In the genomic region with DNA sequence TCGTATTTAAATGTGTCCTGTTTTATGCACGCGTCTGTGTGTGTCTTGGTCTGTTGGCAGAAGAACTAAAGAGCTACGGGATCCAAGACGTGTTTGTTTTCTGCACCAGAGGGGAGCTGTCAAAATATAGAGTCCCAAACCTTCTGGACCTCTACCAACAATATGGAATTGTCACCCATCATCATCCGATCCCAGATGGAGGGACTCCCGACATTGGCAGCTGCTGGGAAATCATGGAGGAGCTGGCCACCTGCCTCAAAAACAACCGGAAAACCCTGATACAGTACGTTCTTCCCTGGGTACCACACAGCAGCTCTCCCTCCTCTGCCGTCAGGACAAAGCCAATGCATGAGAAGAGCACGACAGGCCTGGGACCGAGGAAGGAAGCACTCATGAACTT, we compare ENCODE assay signal across 16 mouse cellular contexts. TPM values are rescaled to one million over a fixed set of nuclear protein-coding genes. Genes with fewer than 3 reads are reported as not detected.
DNase-seq lines count a peak whose midpoint lies in the region; ATAC-seq and TF ChIP-seq lines count a peak whose summit lies in the region.
"Had no signal": no experiment of that assay in that cellular context is flagged by ENCODE, and none has a peak within 500 bp of the region (broad histone marks: within the 10 kb centered on the region; RNA-seq: fewer than 3 reads in every experiment).

No protein-coding gene starts in this region.

- no peak overlapping the region for H3K27ac ChIP-seq in forebrain, embryonic 14.5 days (ENCODE audit: low read depth, low read length)
- H3K27ac ChIP-seq in forebrain, embryonic 10.5 days, result no peak overlapping the region
- no peak overlapping the region for H3K27ac ChIP-seq in forebrain, postnatal 0 days (ENCODE audit: low read depth, low read length)
- H3K27ac ChIP-seq: embryonic facial prominence, embryonic 13.5 days; limb, embryonic 13.5 days; macrophage; midbrain, embryonic 15.5 days had no signal

- no peak overlapping the region for H3K4me3 ChIP-seq in forebrain, embryonic 14.5 days (ENCODE audit: low read depth, low read length)
- no peak overlapping the region for H3K4me3 ChIP-seq in forebrain, embryonic 10.5 days
- no peak overlapping the region for H3K4me3 ChIP-seq in forebrain, postnatal 0 days (ENCODE audit: low read depth, low read length)
- H3K4me3 ChIP-seq: embryonic facial prominence, embryonic 13.5 days; limb, embryonic 13.5 days; midbrain, embryonic 15.5 days had no signal

- H3K9ac ChIP-seq in forebrain, embryonic 14.5 days (ENCODE audit: low read length), result no peak overlapping the region
- H3K9ac ChIP-seq in forebrain, postnatal 0 days, result no peak overlapping the region
- H3K9ac ChIP-seq: embryonic facial prominence, embryonic 13.5 days; limb, embryonic 13.5 days; midbrain, embryonic 15.5 days had no signal

- peaks cover 40% of the 10 kb centered on the region for H3K36me3 ChIP-seq in forebrain, embryonic 14.5 days (ENCODE audit: control insufficient read depth, insufficient read depth, low read length)
- H3K36me3 ChIP-seq in forebrain, embryonic 10.5 days (replicated peaks), result peaks cover 83% of the 10 kb centered on the region
- peaks cover 21% of the 10 kb centered on the region for H3K36me3 ChIP-seq in forebrain, postnatal 0 days (ENCODE audit: insufficient read depth)

- WGBS in forebrain, embryonic 14.5 days, result 67% methylated on average over 12 of the region's 12 CpGs
- WGBS in forebrain, embryonic 10.5 days, result 91% methylated on average over 12 of the region's 12 CpGs
- 43% methylated on average over 12 of the region's 12 CpGs for WGBS in forebrain, postnatal 0 days

- no peaks in the 10 kb centered on the region for H3K4me1 ChIP-seq in forebrain, embryonic 14.5 days (ENCODE audit: control insufficient read depth, insufficient read depth, low read length)
- no peaks in the 10 kb centered on the region for H3K4me1 ChIP-seq in forebrain, embryonic 10.5 days
- H3K4me1 ChIP-seq in forebrain, postnatal 0 days (ENCODE audit: insufficient read depth), result no peaks in the 10 kb centered on the region
- H3K4me1 ChIP-seq: embryonic facial prominence, embryonic 13.5 days; limb, embryonic 13.5 days; midbrain, embryonic 15.5 days had no signal

- no peak overlapping the region for H3K4me2 ChIP-seq in forebrain, embryonic 14.5 days (ENCODE audit: low read length)
- no peak overlapping the region for H3K4me2 ChIP-seq in forebrain, postnatal 0 days (ENCODE audit: low read depth)
- H3K4me2 ChIP-seq: embryonic facial prominence, embryonic 13.5 days; limb, embryonic 13.5 days; midbrain, embryonic 15.5 days had no signal

- DNase-seq in forebrain, embryonic 14.5 days (ENCODE audit: low spot score), result peak; percentile 91
- DNase-seq in forebrain, embryonic 10.5 days (ENCODE audit: extremely low spot score, low spot score), result no peak
- DNase-seq in right cerebral cortex, postnatal 25 days, result peak; percentile 11
- DNase-seq in right cerebral cortex, postnatal 14 days, result no peak
- peak; percentile 91 for DNase-seq in forebrain, postnatal 0 days
- peak; percentile 70 to 72 for DNase-seq in layer of hippocampus, postnatal 36 days
- no peak for DNase-seq in kidney, adult 11 months
- DNase-seq in heart, adult 11 months, result no peak
- DNase-seq: adrenal gland, adult 2 months; kidney, postnatal 14 days; thymus, adult 18-20 months had no signal

- TF ChIP-seq CTCF in forebrain, postnatal 0 days (IDR thresholded peaks at IDR 0.05; ENCODE audit: low read depth), result peak; percentile 5; the same call in 1 of the 2 replicates

- no peaks in the 10 kb centered on the region for H3K9me3 ChIP-seq in forebrain, embryonic 14.5 days (replicated peaks; ENCODE audit: control insufficient read depth, low read length)
- no peaks in the 10 kb centered on the region for H3K9me3 ChIP-seq in forebrain, embryonic 10.5 days
- H3K9me3 ChIP-seq in forebrain, postnatal 0 days (ENCODE audit: low read length), result no peaks in the 10 kb centered on the region
- H3K9me3 ChIP-seq: embryonic facial prominence, embryonic 13.5 days; limb, embryonic 13.5 days; midbrain, embryonic 15.5 days had no signal

- H3K27me3 ChIP-seq in forebrain, embryonic 14.5 days (replicated peaks; ENCODE audit: control insufficient read depth, insufficient read depth, low read length), result no peaks in the 10 kb centered on the region
- no peaks in the 10 kb centered on the region for H3K27me3 ChIP-seq in forebrain, embryonic 10.5 days (ENCODE audit: poor library complexity, severe bottlenecking)
- H3K27me3 ChIP-seq in forebrain, postnatal 0 days (ENCODE audit: insufficient read depth, low read length), result peaks cover 3% of the 10 kb centered on the region; the same call in 1 of the 2 replicates
- H3K27me3 ChIP-seq: embryonic facial prominence, embryonic 13.5 days; limb, embryonic 13.5 days; midbrain, embryonic 15.5 days had no signal

- peak; percentile 91 for ATAC-seq in forebrain, embryonic 14.5 days
- ATAC-seq in forebrain, postnatal 0 days, result peak; percentile 91
- ATAC-seq: intestine, postnatal 0 days; midbrain, embryonic 15.5 days had no signal

RNA-seq across cellular contexts. Expression of gene Cdkn3, which starts 6.8 kb away (rescaled TPM):
- polyA plus RNA-seq in forebrain, embryonic 14.5 days (2014; fragmentation: Nextera tagmentation; extraction: Ambion mirVana), result 17.0 and 29.0 TPM in 2 replicates
- polyA plus RNA-seq in forebrain, embryonic 10.5 days (2016; fragmentation: Nextera tagmentation; extraction: Ambion mirVana), result 42.8 and 53.3 TPM in 2 replicates
- total RNA-seq in forebrain, postnatal 0 days (2014; rRNA removed), result 1.2 and 2.1 TPM in 2 replicates
- 7.1 and 7.4 TPM in 2 replicates for polyA plus RNA-seq in forebrain, postnatal 0 days (2015; fragmentation: Nextera tagmentation; extraction: Ambion mirVana)
- not detected for total RNA-seq in layer of hippocampus, postnatal 36 days (2021)
- polyA plus RNA-seq: adrenal gland, adult 2 months had no signal

RNA-seq across cellular contexts. Expression of gene Cnih1, which starts 21.1 kb away (rescaled TPM):
- 170 and 176 TPM in 2 replicates for polyA plus RNA-seq in forebrain, embryonic 14.5 days (2014; fragmentation: Nextera tagmentation; extraction: Ambion mirVana)
- polyA plus RNA-seq in forebrain, embryonic 10.5 days (2016; fragmentation: Nextera tagmentation; extraction: Ambion mirVana), result 204 and 209 TPM in 2 replicates
- total RNA-seq in forebrain, postnatal 0 days (2014; rRNA removed), result 94.9 and 101 TPM in 2 replicates
- 167 and 182 TPM in 2 replicates for polyA plus RNA-seq in forebrain, postnatal 0 days (2015; fragmentation: Nextera tagmentation; extraction: Ambion mirVana)
- total RNA-seq in layer of hippocampus, postnatal 36 days (2021), result 10 to 100 TPM; 72.0 to 84.8 TPM

RNA-seq across cellular contexts. Expression of gene Gmfb, which starts 54.9 kb away (rescaled TPM):
- polyA plus RNA-seq in forebrain, embryonic 14.5 days (2014; fragmentation: Nextera tagmentation; extraction: Ambion mirVana), result 107 and 137 TPM in 2 replicates
- 106 and 107 TPM in 2 replicates for polyA plus RNA-seq in forebrain, embryonic 10.5 days (2016; fragmentation: Nextera tagmentation; extraction: Ambion mirVana)
- total RNA-seq in forebrain, postnatal 0 days (2014; rRNA removed), result 158 and 240 TPM in 2 replicates
- polyA plus RNA-seq in forebrain, postnatal 0 days (2015; fragmentation: Nextera tagmentation; extraction: Ambion mirVana), result 90.8 and 113 TPM in 2 replicates
- 100 to 1,000 TPM; 164 to 181 TPM for total RNA-seq in layer of hippocampus, postnatal 36 days (2021)

Comparison
In these comparisons a context has a peak if more than half of its experiments do, and no peak if none do; other contexts are left out.
1. DNase-seq: peak in forebrain, embryonic 14.5 days (single experiment), right cerebral cortex, postnatal 25 days (single experiment), forebrain, postnatal 0 days (single experiment) and layer of hippocampus, postnatal 36 days (2 of 2); none in forebrain, embryonic 10.5 days (single experiment), right cerebral cortex, postnatal 14 days (single experiment), kidney, adult 11 months (single experiment) and heart, adult 11 months (single experiment).